Mouse (Mus musculus) liver, embryonic 14.5 days (tissue): ENCODE data around the gene Smdt1.

Experiments used
- CTCF ChIP-seq: IDR thresholded peaks from 2 replicates; pipeline ENCODE4 v1.5.1; 2016; ENCODE audit warnings: antibody characterized with exemption, low read depth, control low read depth
- EP300 ChIP-seq: IDR thresholded peaks from 2 replicates; pipeline ENCODE4 v1.6.1; 2016; ENCODE audit warnings: antibody characterized with exemption, low read depth

DNA sequence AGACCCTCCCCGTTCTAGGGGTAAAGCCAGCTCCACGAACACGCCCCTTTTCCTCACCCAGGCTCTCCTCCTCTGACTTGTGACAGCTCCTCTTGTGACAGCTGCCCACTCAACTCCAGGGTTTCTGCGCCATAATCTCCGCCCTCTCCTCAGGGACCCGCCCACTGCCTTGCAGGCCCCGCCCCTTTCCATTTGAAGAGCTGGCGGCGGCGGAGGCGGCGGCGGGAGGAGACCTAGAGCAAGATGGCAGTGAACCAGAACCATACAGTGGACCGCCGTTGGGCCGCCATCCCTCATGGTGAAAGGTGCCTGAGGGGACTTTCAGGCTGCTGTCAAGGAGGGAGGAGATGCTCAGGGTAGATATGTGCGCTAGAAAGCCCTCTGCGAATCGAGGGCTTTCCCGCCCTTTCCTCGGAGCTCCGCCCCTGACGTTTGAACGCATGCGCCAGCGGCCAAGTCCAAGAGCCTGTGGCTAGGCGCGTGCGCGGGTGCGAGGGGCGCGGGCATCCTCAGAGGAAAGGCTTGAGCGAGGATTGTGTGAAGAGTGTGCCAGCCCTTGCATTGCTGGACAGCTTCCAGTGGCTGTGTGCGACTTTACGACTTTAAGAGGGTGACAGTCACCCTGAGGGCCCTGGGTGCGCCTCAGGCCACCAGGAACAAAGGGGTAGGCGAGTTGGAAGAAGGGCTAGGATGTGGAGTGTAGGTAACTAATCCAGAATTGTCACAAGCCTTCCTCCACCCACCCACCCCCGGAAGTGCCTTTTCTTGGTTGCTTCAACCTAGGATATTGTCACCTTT, 39.8 kb upstream of the Smdt1 start, which contains the start of gene Wbp2nl:
- TF ChIP-seq CTCF (no peak), EP300 (no peak)
